Comparison of ENCODE assay signal across 8 mouse cellular contexts in genomic region chr4:101355431-101356092, GRCm38 (mm10).
DNase-seq lines count a peak whose midpoint lies in the region; ATAC-seq lines count a peak whose summit lies in the region.

No protein-coding gene starts in this region.

- H3K36me3 ChIP-seq in megakaryocyte, embryonic 14.5 days (replicated peaks; ENCODE audit: low read length) = peaks cover 5% of the 10 kb centered on the region
- no peaks in the 10 kb centered on the region for H3K36me3 ChIP-seq in intestine, embryonic 15.5 days
- H3K36me3 ChIP-seq in liver, embryonic 16.5 days (ENCODE audit: control insufficient read depth, insufficient read depth) = no peaks in the 10 kb centered on the region
- H3K36me3 ChIP-seq in neural tube, embryonic 13.5 days = peaks cover 1% of the 10 kb centered on the region; the same call in 1 of the 2 replicates

- H3K4me1 ChIP-seq in megakaryocyte, embryonic 14.5 days = peaks cover 38% of the 10 kb centered on the region
- H3K4me1 ChIP-seq in intestine, embryonic 15.5 days (replicated peaks) = peaks cover 4% of the 10 kb centered on the region
- H3K4me1 ChIP-seq in liver, embryonic 16.5 days (ENCODE audit: control insufficient read depth, low read depth, low read length) = peaks cover 11% of the 10 kb centered on the region
- peaks cover 41% of the 10 kb centered on the region for H3K4me1 ChIP-seq in neural tube, embryonic 13.5 days (replicated peaks)

- WGBS in intestine, embryonic 15.5 days = 3% methylated on average over 31 of the region's 31 CpGs
- WGBS in liver, embryonic 16.5 days (ENCODE audit: insufficient replicate concordance) = 2% methylated on average over 30 of the region's 31 CpGs
- under 1% methylated on average over 31 of the region's 31 CpGs for WGBS in neural tube, embryonic 13.5 days

- no peaks in the 10 kb centered on the region for H3K9me3 ChIP-seq in megakaryocyte, embryonic 14.5 days
- no peaks in the 10 kb centered on the region for H3K9me3 ChIP-seq in intestine, embryonic 15.5 days
- no peaks in the 10 kb centered on the region for H3K9me3 ChIP-seq in liver, embryonic 16.5 days (replicated peaks; ENCODE audit: control insufficient read depth, low read length)
- no peaks in the 10 kb centered on the region for H3K9me3 ChIP-seq in neural tube, embryonic 13.5 days

- H3K27ac ChIP-seq in intestine, embryonic 15.5 days = peak overlapping the region; percentile 83
- peak overlapping the region; percentile 63; the same call in 1 of the 2 replicates for H3K27ac ChIP-seq in liver, embryonic 16.5 days (ENCODE audit: low read length)
- peak overlapping the region; percentile 98 for H3K27ac ChIP-seq in neural tube, embryonic 13.5 days (replicated peaks)

- H3K4me3 ChIP-seq in megakaryocyte, embryonic 14.5 days (replicated peaks) = peak overlapping the region; percentile 96
- H3K4me3 ChIP-seq in intestine, embryonic 15.5 days (replicated peaks) = peak overlapping the region; percentile 83
- H3K4me3 ChIP-seq in liver, embryonic 16.5 days (ENCODE audit: low read depth, low read length) = peak overlapping the region; percentile 71
- peak overlapping the region; percentile 83 for H3K4me3 ChIP-seq in neural tube, embryonic 13.5 days

- H3K4me2 ChIP-seq in intestine, embryonic 15.5 days (replicated peaks) = peak overlapping the region; percentile 81
- peak overlapping the region; percentile 96 for H3K4me2 ChIP-seq in liver, embryonic 16.5 days (ENCODE audit: low read depth, low read length)
- peak overlapping the region; percentile 86 for H3K4me2 ChIP-seq in neural tube, embryonic 13.5 days

- DNase-seq in cerebellum, postnatal 4 days (ENCODE audit: low spot score in 2 of 2) = peak; percentile 28 to 43
- DNase-seq in gastrocnemius, postnatal 25 days = peak; percentile 81
- DNase-seq in thymus, postnatal 36 days = peak; percentile 11 to 22

- ATAC-seq in megakaryocyte, adult 5-6 weeks (ENCODE audit: poor library complexity, severe bottlenecking) = no peak
- peak; percentile 15; the same call in 1 of the 2 replicates for ATAC-seq in intestine, embryonic 15.5 days
- ATAC-seq in liver, embryonic 16.5 days (ENCODE audit: low read depth) = no peak
- ATAC-seq in neural tube, embryonic 13.5 days (ENCODE audit: low read depth) = no peak

- H3K9ac ChIP-seq in intestine, embryonic 15.5 days = peak overlapping the region; percentile 80
- peak overlapping the region; percentile 71 for H3K9ac ChIP-seq in liver, embryonic 16.5 days (ENCODE audit: low read depth, low read length)
- H3K9ac ChIP-seq in neural tube, embryonic 13.5 days = peak overlapping the region; percentile 96

- H3K27me3 ChIP-seq in megakaryocyte, embryonic 14.5 days (replicated peaks) = no peaks in the 10 kb centered on the region
- H3K27me3 ChIP-seq in intestine, embryonic 15.5 days (replicated peaks) = no peaks in the 10 kb centered on the region; the same call in 1 of the 2 replicates
- H3K27me3 ChIP-seq in liver, embryonic 16.5 days (ENCODE audit: control insufficient read depth, insufficient read depth, low read depth, low read length) = no peaks in the 10 kb centered on the region
- H3K27me3 ChIP-seq in neural tube, embryonic 13.5 days = no peaks in the 10 kb centered on the region

Comparison
In these comparisons a context has a peak if more than half of its experiments do, and no peak if none do; other contexts are left out.
1. DNase-seq: peak in every context shown above with its lines; median percentile 81 in gastrocnemius, postnatal 25 days; 36 in cerebellum, postnatal 4 days; 16 in thymus, postnatal 36 days.